Mouse (Mus musculus) ES-E14 (cell line): ENCODE measurements around the gene Fbxo46.

Experiments used
- HCFC1 ChIP-seq: IDR thresholded peaks from 2 replicates; pipeline ENCODE4 v1.6.1; 2012; ENCODE audit warnings: low read length, inconsistent platforms, borderline replicate concordance; ENCODE audit not compliant: insufficient read depth
- ZNF384 ChIP-seq: IDR thresholded peaks from 2 replicates; pipeline ENCODE4 v1.6.1; 2012; ENCODE audit warnings: low read depth, low read length, inconsistent platforms

DNA sequence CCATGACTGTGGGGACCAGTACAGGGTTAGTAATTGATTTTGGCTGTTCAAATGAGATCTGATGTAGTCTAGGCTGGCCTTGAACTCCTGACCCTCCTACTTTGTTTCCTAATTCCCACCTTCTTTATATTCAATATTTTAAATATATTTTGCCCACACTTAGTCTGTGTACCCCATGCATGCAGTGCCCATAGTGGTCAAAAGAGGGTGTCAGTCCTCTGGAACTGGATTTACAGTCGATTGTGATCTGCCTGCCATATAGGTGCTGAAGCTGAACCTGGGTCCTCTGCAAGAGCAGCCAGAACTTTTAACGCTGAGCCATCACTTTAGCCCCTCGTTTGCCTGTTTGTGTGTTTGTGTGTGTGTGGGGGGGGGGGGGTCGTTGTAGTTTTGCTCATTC lies 11.0 kb downstream of the Fbxo46 start:
- TF ChIP-seq ZNF384, result no peak
- no peak for TF ChIP-seq HCFC1
